Mouse (Mus musculus) cerebellum, adult (tissue): ENCODE results near the gene Ctxn2.

Experiments
- ATAC-seq: cut with Nextera tagmentation; 2 replicates; pipeline ENCODE4 v1.9.2; 2017; ENCODE audit warnings: mild to moderate bottlenecking, moderate library complexity, mixed read lengths; ENCODE audit not compliant: insufficient number of reproducible peaks, low FRiP score, low TSS enrichment

Gene Ctxn2

DNA sequence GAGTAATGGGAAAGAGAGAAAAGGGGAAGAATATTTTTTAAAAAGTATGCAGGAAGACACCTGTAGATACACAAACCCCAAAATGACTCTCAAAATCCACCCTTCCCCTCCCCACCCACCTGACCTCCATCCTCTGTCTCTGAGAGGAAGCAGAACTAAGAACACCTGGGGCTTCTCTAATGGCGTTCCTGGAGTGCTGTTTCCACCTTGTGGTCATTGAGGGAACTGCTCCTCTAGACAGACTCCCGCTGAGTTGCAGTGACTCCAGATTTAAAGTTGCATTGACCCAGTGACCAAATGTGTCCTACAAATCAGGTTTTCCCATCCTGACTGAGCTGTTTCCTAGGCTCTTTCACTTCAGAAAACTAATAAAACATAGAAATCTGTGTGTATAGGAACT, 52.7 kb downstream of the Ctxn2 start:
- ATAC-seq: peak; percentile 73

DNA sequence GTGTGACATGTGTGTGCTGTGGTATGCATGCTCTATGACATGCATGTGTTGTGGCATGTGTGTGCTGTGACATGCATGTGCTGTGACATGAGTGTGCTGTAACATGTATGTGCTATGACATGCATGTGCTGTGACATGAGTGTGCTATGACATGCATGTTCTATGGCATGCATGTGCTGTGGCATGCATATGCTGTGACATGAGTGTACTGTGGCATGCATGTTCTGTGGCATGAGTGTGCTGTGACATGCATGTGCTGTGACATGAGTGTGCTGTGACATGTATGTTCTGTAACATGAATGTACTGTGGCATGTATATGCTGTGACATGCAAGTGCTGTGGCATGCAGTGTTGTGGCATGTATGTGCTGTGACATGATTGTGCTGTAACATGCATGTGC, 56.4 kb downstream of the Ctxn2 start:
- ATAC-seq: no peak

DNA sequence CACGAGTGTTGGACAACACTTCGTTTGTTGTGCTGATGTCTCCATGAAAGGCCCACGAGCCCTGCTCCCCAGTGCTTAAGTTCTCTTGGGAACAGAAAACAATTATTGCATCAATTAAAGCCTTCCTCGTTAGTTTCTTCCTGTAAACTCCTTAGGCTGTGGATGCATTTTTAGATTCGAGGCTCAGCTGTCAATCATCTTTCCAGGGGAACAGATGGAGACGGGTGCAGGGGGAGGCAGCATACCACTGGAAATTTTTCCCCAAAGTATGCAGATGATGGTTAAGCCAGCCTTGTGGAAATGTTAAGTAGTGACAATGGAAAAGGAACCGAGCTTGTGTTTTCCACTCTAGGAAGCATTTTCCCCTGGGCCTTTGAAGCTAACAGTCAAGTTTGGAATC, 60.3 kb downstream of the Ctxn2 start:
- ATAC-seq: no peak
